Mouse (Mus musculus): ENCODE measurements around the gene Grin2c. TPM values are rescaled to one million over a fixed set of nuclear protein-coding genes. Genes with fewer than 3 reads are reported as not detected.

Gene Grin2c
- polyA plus RNA-seq, 1 experiment, result 0.89 TPM

GRCm38 (mm10) chr11:115292631-115293375 lies 25.8 kb upstream of the Grin2c start:
- DNase-seq (ENCODE audit: low read depth), result no peak
- no peak for TF ChIP-seq POLR2A (IDR thresholded peaks at IDR 0.05; ENCODE audit: borderline replicate concordance, extremely low read depth, insufficient read depth, insufficient read length, poor library complexity, severe bottlenecking)
- no peak for TF ChIP-seq CTCF (IDR thresholded peaks at IDR 0.05; ENCODE audit: borderline replicate concordance, extremely low read depth, insufficient read depth, insufficient read length)

- DNase-seq (ENCODE audit: low read depth), result no peak
- TF ChIP-seq CTCF (IDR thresholded peaks at IDR 0.05; ENCODE audit: borderline replicate concordance, extremely low read depth, insufficient read depth, insufficient read length) (no peak), POLR2A (IDR thresholded peaks at IDR 0.05; ENCODE audit: borderline replicate concordance, extremely low read depth, insufficient read depth, insufficient read length, poor library complexity, severe bottlenecking) (no peak)
Observed at GRCm38 (mm10) chr11:115291503-115291902, 24.5 kb upstream of the Grin2c start.

GRCm38 (mm10) chr11:115290919-115291318 lies 23.9 kb upstream of the Grin2c start:
- no peak for TF ChIP-seq POLR2A (IDR thresholded peaks at IDR 0.05; ENCODE audit: borderline replicate concordance, extremely low read depth, insufficient read depth, insufficient read length, poor library complexity, severe bottlenecking)
- TF ChIP-seq CTCF (IDR thresholded peaks at IDR 0.05; ENCODE audit: borderline replicate concordance, extremely low read depth, insufficient read depth, insufficient read length), result no peak
- peak; percentile 56 for DNase-seq (ENCODE audit: low read depth)

GRCm38 (mm10) chr11:115290314-115290713 lies 23.3 kb upstream of the Grin2c start:
- no peak for DNase-seq (ENCODE audit: low read depth)
- TF ChIP-seq POLR2A (IDR thresholded peaks at IDR 0.05; ENCODE audit: borderline replicate concordance, extremely low read depth, insufficient read depth, insufficient read length, poor library complexity, severe bottlenecking) (no peak), CTCF (IDR thresholded peaks at IDR 0.05; ENCODE audit: borderline replicate concordance, extremely low read depth, insufficient read depth, insufficient read length) (no peak)

GRCm38 (mm10) chr11:115289885-115290284 lies 22.8 kb upstream of the Grin2c start:
- TF ChIP-seq POLR2A (IDR thresholded peaks at IDR 0.05; ENCODE audit: borderline replicate concordance, extremely low read depth, insufficient read depth, insufficient read length, poor library complexity, severe bottlenecking) (no peak), CTCF (IDR thresholded peaks at IDR 0.05; ENCODE audit: borderline replicate concordance, extremely low read depth, insufficient read depth, insufficient read length) (no peak)

GRCm38 (mm10) chr11:115288305-115288704 lies 21.3 kb upstream of the Grin2c start:
- no peak for TF ChIP-seq CTCF (IDR thresholded peaks at IDR 0.05; ENCODE audit: borderline replicate concordance, extremely low read depth, insufficient read depth, insufficient read length)
- no peak for TF ChIP-seq POLR2A (IDR thresholded peaks at IDR 0.05; ENCODE audit: borderline replicate concordance, extremely low read depth, insufficient read depth, insufficient read length, poor library complexity, severe bottlenecking)
- DNase-seq (ENCODE audit: low read depth), result no peak

More at GRCm38 (mm10) chr11:115289885-115290284, 22.8 kb upstream of the Grin2c start:
- DNase-seq (ENCODE audit: low read depth), result no peak

- TF ChIP-seq CTCF (IDR thresholded peaks at IDR 0.05; ENCODE audit: borderline replicate concordance, extremely low read depth, insufficient read depth, insufficient read length), result no peak
- TF ChIP-seq POLR2A (IDR thresholded peaks at IDR 0.05; ENCODE audit: borderline replicate concordance, extremely low read depth, insufficient read depth, insufficient read length, poor library complexity, severe bottlenecking), result no peak
- DNase-seq (ENCODE audit: low read depth), result peak; percentile 43
Observed at GRCm38 (mm10) chr11:115287386-115287785, 20.3 kb upstream of the Grin2c start.

GRCm38 (mm10) chr11:115286201-115286993 lies 19.4 kb upstream of the Grin2c start:
- DNase-seq (ENCODE audit: low read depth), result peak; percentile 47
- TF ChIP-seq POLR2A (IDR thresholded peaks at IDR 0.05; ENCODE audit: borderline replicate concordance, extremely low read depth, insufficient read depth, insufficient read length, poor library complexity, severe bottlenecking) (no peak), CTCF (IDR thresholded peaks at IDR 0.05; ENCODE audit: borderline replicate concordance, extremely low read depth, insufficient read depth, insufficient read length) (no peak)

GRCm38 (mm10) chr11:115285282-115285681 lies 18.2 kb upstream of the Grin2c start:
- TF ChIP-seq CTCF (IDR thresholded peaks at IDR 0.05; ENCODE audit: borderline replicate concordance, extremely low read depth, insufficient read depth, insufficient read length) (no peak), POLR2A (IDR thresholded peaks at IDR 0.05; ENCODE audit: borderline replicate concordance, extremely low read depth, insufficient read depth, insufficient read length, poor library complexity, severe bottlenecking) (no peak)
- DNase-seq (ENCODE audit: low read depth), result no peak

GRCm38 (mm10) chr11:115283891-115284620 lies 17.0 kb upstream of the Grin2c start:
- no peak for TF ChIP-seq POLR2A (IDR thresholded peaks at IDR 0.05; ENCODE audit: borderline replicate concordance, extremely low read depth, insufficient read depth, insufficient read length, poor library complexity, severe bottlenecking)
- no peak for TF ChIP-seq CTCF (IDR thresholded peaks at IDR 0.05; ENCODE audit: borderline replicate concordance, extremely low read depth, insufficient read depth, insufficient read length)
- no peak for DNase-seq (ENCODE audit: low read depth)

- no peak for DNase-seq (ENCODE audit: low read depth)
- TF ChIP-seq POLR2A (IDR thresholded peaks at IDR 0.05; ENCODE audit: borderline replicate concordance, extremely low read depth, insufficient read depth, insufficient read length, poor library complexity, severe bottlenecking), result no peak
- no peak for TF ChIP-seq CTCF (IDR thresholded peaks at IDR 0.05; ENCODE audit: borderline replicate concordance, extremely low read depth, insufficient read depth, insufficient read length)
Observed at GRCm38 (mm10) chr11:115283486-115283765, 16.4 kb upstream of the Grin2c start.
